Mouse (Mus musculus) urinary bladder, adult 2 months (tissue): ENCODE data around the gene Dusp10. TPM values are rescaled to one million over a fixed set of nuclear protein-coding genes. Genes with fewer than 3 reads are reported as not detected.

Experiments
- DNase-seq: peaks from one replicate; pipeline ENCODE4 v3.0.0; 2022; ENCODE audit warnings: low spot score
- polyA plus RNA-seq: library from polyadenylated mRNA; depleted of rRNA; stranded (reverse); fragments of >200 nt; gene quantifications from 2 replicates; pipeline ENCODE4 v1.2.3, GENCODE M21; 2012

The Dusp10 gene
- polyA plus RNA-seq, 1 experiment, result 10.3 TPM

DNA sequence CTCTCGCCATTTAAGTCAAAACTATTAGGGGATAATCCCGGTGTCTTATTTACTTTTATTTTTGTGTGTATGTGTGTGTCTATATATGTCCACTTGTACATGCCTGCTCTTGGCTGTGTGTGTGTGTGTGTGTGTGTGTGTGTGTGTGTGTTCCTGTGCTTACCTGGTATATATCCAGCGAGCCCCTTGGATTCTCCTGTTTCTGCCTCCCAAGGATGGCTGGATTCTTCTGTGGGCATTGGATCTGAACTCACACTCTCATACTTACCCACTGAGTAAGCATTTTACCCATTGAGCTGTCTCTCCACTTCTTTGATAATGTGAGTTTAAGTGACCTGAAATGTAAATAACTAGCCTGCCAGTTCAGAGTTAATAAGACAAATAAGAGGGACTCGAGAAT is 40.6 kb downstream of the Dusp10 start:
- no peak for DNase-seq

DNA sequence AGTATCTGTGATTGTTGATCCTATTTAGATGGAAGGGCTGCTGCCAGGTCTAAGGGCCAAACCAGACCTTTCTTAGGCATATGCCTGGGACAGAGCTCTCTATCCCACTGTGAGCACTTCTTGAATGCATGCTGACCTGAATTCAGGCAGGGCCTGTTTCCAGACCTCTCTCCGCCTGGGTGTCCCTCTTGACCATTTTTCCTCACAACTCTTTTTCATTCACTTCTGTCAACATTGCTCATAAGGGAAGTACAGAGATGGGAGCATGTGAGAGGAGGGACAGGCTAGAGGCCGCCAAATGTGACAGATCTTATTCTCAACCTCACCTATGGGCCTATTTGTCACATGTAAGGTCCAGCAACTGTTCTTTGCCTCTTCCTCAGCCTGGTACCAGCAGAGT is 41.1 kb downstream of the Dusp10 start:
- DNase-seq, result no peak

DNA sequence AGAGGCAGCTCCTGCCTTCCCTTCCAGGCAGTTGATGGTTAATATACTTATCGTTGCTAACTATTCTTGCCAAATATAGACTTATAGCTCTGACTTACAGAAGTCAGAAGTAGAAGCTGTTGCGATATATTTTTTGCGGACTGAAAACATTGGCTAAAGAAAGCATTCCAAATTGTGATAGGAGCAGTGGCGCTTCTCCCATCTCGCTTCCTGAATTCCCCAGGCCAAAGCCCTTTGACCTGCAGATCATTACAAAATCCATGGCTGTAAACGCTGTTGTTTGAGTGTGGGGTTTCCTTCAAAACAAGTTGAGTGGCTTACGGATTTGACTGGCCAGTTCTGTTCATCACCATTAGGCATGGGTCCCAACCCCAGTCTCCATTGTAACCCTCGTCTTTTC is 45.1 kb downstream of the Dusp10 start:
- no peak for DNase-seq

DNA sequence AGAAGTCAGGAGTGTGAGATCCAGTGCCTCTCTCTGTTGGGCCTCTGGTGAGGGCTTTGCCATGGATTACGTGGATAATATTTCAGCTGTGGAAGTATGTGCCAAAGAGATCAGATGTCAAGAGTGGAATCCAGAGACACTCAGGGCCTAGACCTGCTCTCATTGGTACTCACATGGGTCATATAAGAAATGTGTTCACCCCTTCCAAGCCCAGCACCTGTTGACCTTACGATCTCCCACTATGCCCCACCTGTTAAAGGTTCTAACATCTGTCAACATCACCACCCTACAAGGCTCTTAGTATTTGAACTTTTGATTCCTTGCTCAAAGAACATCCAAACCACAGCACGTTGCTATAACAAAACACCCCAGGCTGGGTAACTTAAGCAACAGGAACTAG is 46.7 kb downstream of the Dusp10 start:
- DNase-seq, result no peak

DNA sequence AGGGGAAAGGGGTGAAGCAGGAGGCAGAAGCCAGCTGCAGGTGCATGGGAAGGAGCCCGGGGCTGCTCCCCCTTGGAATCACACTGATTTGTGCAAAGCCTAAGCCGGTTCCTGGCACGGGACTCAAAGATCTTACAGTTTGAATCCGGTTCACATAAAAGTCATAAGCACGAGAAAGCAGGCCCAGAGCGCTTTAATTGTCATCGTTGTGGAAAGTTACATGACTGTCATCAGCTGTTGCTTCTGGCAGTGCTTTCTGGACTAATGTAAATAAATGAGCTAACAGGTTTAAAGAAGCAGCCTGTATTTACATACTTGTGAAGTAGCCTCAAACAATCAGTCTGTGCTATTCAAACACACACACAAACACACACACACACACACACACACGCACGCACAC is 47.3 kb downstream of the Dusp10 start:
- DNase-seq, result no peak

DNA sequence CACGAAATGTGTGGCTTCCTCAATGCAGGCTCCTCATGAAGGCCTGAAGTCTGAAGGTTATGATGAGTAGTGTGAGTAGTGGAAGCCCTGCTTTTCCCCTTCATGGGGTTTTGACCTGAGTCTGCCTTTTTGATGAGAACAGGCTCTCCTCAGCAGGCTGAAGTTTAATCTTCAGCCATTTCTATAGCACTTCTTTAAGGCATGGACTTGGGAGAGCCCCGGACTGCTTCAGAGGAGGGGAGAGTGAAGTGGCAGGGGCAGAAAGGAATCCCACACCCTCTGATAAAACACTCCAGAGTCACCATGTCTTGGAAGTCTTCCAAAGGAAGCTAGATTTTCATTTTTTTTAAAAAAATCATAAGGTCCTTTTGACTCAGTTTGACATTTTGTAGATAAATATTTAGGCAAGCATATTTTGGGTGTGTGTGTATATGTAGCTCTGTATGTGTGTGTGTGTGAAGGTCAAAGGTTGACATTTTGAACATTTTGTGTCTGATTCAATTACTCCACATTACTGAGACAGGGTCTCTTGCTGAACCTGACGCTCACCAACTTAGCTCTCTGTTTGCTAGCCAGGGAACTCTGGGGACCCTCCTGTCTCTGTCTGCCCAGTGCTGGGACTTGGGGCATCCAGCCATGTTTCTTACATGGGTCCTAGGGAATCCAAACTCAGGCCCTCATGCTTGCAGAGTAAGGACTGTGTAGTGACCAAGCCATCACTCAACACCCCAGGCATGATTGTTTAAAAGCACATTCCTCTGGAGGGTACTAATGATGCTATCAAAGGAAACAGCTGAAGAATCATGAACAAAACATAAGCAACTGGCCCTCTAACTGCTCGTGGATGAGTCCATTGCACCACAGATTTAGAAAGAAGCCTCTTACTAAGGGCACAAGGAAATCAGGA is 48.0 kb downstream of the Dusp10 start:
- DNase-seq, result no peak

DNA sequence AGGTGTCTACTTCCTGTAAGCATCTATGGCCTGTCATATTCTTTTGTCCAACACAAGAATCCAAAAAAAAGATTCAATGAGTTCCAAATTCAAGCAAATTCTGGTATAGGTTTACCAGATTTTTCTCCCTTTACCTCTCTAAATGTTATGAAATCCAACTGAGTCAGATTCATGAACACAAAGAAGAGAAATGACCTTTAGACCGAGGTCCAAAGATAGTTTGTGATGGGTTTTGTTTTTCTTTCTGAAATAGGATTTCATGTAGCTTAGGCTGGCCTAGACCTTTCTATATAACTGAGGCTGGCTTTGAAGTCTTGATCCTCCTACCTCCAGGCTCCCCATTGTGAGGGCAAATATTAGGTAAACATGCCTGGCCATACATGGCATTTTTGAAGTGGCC is 48.8 kb downstream of the Dusp10 start:
- no peak for DNase-seq

DNA sequence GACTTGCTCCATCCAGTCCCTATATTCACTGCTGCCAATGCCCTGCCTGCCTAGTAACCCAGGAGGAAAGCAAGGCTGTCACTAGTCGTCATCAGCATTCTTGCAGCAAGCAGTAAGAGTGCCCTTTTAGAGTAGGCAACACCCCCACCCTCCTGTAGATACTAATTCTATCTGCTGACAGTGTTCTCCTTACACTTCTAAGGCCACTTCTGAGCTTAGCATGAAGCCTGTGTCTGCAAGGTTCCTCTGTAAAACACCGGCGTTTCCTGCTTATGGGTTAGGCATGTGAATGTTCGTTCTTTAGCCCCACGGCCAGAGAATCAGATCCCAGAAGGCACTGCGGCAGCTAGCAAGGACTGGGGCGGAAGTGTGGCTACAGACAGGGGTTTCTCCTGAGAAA is 51.2 kb downstream of the Dusp10 start:
- no peak for DNase-seq

DNA sequence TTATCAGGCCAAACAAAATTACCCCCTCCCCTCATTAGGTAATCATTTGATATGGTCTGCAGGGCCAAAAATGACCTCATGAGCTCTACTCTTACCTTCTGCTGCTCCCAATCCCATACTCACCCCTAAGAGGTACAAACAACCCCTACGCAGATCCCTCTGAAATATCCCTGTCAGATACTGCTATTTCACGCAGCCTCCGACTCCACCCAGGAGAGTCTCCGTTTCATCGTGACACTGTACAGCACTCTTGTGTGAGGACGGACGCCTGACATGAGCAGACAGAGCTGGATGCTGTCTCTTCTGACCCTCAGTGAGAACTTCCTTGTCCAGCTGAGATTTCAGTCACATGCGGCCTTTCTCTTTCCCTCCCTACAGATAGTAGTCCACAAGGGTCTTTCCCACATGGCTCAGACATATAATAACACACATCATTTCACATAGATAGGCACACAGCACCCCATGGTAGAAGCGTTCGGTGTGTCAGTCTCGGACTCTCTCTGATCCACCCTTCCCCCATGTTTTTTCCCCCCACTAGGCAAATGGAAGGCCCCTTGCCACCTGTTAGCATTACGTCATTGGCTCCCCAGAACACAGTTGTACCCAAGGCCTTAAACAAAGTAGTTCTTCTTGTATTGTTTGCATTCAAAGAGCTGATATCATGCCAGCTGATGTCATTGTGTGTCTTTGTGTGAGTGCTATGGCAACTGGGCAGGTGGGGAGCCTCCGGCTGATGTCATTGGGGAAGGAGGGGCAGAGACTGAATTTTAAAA is 52.7 kb downstream of the Dusp10 start:
- DNase-seq, result no peak

DNA sequence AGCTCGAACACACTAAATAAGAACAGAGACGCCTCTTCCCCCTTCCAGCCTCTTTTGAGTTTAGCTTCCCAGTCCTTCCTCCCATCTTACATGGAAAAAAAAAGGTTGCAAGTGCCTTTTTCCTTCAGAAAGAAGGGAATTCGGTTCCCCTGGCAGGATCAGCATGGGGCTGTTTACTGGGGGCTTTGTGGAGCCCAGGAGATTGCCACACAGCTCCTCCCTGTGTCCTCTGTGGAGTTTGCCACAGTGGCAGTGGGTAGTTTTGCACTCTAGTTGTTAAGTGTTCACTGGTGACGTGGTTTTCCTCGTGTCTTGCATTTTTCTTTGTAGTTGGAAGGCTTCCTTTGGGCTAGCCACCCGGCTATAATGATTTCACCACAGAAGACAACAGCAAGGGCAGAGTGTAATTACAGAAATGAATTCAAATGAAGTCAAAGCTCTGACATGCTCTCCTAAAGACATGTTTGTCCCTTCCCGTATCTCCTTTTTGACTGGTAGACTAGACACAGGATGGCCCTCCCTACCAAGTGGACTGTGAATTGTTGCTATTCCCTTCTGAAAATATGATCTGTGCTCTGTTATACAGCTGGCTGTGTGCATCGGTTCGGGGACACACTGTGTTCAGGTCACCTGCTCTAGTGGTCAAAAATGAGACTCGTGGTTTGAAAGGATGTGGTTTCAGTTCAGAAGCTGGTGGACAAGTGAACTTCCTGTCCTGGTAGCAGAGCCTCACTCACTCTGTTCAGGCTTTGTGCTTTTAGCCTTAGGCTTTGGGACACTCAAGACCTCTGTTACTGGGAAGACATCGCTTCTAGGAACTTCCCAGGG is 53.6 kb downstream of the Dusp10 start:
- DNase-seq, result no peak

DNA sequence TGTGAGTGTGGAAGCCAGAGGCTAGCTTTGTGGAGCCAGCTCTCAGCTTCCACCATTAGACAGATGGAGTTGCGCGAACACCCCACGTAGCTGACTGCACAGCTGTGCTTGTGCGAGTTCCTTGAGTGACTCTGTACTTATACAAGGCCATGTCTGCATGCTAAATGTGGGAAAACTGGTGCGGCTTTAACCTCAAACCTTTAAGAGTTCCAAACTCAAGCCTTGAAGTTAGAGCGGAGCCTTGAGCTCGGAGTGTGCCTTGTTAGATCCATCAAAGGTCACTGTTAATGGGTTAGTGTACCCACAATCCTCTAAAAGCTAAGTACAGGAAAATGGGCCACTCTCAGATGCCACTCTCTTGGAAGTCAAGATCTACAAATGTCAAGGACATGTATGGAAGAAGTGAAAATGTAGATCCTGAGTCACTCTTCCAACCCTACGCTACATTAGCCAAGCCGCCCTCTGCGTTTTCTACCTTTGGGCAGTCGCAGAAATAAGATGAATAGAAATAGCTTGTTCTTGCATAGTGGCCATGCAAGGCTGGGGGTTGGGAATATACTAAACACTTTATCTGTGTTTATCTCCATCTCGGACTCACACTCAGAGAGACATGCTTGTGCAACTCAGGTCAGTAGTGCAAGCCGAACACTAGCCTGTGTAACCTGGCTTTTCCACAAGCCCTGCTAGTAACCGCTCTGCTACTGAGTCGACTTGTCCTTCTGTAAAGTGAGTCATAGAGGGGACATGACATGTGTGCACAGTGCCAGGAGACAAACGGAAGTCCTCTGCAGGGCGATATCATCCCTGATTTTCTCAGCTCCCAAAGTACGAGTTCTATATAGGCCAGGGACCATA is 54.8 kb downstream of the Dusp10 start:
- DNase-seq, result no peak

DNA sequence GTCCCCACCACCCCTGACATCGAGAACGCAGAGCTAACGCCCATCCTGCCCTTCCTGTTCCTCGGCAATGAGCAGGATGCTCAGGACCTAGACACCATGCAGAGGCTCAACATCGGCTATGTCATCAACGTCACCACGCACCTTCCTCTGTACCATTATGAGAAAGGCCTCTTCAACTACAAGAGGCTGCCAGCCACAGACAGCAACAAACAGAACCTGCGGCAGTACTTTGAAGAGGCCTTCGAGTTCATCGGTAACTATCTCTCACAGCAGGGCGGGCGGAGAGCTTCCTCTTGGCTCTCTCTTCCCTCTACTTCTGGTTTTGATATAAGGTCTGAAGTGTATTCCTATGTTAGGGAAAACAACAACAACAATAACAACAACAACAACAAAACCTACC is 55.9 kb downstream of the Dusp10 start:
- DNase-seq, result no peak

DNA sequence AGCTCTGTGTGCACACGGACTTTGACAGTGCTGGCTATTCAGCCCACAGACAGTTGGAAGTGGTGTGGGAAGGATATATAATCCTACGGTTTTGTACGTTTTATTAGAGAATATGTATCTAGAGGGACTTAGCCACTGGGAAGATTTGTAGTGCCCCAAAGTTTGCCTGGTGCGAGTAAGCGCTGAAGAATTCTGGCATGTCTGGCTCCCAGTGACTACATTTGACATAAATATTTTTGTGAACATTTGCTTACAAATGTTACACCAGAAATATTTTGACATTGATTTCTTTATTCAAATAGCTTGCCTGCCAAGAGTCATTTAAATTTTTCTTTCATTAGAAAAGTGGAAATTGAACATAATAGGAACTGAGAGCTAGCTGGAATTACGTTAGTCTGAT is 63.0 kb downstream of the Dusp10 start:
- DNase-seq, result no peak

DNA sequence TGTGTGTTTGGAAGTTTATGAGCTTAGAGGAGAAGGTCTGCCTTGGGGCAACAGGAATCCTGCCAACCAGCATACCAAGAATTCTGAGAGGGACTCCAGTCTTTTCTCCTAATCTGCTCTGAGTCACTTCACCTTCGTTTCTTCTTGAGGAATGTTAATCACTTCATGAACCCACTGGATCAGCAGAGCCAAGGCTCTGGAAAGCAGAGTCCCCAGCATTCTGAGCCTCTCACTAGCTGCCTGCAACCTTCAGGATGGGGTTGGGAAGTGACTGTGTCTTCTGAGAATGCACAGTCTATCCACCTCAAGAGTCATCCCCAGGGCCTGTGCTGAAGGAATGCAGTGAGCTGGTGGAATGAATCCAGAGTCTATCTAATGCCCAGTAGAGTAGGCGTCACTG is 63.7 kb downstream of the Dusp10 start:
- no peak for DNase-seq

DNA sequence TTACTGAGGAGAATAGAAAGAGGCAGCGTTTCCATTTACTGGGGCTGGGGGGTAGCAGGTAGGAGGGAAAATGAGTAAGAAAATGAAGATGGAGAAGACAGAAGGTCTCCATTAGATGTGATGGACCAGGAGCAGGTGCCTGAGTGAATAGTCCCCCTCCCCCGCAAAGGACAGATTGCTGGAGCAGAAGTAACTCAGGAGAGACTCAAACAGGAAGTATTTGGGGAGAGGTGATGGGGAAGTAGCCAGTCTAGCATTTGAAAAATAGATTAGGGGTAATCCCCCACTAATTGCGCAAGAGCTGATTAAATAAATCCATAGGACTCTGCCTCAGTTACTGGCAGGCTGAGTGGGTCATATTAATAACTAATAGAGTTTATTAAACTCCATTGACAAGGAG is 66.2 kb downstream of the Dusp10 start:
- no peak for DNase-seq

DNA sequence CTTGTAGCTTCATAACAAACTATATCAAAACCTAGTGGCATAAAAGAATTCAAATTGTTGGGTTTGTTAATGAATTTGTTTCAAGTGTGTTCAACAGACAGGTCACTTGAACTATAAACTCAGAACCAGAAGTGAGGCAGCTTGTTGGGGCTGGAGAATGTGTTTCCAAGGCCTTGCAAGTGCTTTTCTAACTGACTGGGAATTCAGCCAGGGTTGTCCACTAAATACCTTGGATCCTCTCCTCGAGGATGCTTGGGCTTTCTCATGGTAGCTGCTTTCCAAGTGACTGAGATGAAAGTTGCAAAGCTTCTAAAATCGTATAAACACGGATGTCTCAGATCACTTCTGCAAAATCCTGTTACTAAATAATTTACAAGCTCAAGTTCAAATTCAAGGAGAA is 69.6 kb downstream of the Dusp10 start:
- DNase-seq, result no peak

DNA sequence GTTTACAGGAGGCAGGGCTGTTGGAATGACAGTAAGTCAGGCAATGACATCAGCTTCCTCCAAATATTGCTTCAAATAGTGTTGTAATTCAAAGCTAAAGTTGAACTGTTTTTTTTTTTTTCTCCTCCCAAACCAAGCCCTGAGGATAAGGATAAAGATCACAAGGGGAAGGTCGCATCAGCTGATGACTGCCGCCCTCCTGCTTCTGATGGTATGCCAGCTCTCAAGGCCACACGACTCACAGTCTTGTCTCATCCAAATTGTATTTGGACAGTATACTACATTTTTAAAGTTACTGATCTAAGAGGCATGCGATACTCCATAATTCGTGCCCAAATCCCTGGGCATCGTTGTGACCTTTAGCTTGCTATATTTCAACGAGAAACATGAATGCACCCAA is 70.1 kb downstream of the Dusp10 start:
- no peak for DNase-seq

DNA sequence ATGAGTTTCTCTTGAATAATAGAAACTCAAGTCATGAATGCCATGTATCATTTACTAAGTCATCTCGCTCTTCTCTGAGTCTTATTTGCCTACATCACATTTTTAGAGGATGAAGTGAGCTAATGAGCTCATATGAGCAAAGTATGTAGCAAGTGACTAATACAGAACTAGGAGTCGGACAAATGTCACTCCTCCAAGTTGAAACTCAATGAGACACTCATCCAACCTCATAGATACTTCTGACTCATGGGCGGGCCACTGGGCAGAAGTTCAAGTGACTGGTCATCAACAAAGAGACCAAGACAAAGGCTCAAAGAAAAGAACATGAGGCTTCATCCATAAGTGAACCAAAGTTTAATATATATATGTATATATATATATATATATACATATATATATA is 71.9 kb downstream of the Dusp10 start:
- no peak for DNase-seq

DNA sequence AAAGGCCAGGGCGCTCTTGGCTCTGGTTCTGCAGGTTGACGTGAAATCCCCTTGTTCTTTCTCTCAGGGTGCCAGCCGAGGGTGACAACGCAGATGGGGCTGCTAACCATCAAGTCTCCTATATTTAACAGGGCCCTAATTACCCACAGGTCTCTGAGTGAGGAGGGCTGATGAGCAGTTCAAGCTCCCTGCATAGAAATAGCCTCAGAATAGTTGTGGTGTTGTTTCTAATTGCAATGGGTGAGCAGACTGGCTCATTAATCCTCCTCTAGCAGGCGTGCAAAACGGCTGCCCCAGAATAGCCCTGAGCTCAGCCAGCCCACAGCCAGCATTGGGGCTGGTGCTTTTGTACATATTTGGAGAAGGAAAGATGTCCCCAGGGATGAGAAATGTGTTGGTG is 77.4 kb downstream of the Dusp10 start:
- DNase-seq, result no peak

DNA sequence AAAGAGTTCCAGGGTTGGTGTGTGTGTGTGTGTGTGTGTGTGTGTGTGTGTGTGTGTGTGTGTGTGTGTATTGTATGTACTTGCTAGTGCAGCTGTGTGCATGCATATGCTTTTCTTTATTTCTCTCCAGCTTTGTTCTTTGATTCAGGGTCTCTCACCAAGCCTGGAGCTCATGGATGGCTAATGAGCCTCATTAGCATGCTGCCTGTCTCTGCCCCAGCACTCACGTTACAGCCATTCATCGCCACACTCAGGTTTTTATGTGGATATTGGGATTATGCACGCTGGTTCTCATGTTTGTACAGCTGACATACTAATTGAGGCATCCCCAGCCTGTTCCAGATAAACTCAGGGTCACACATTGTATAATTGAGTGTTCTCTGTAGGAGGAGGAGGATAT is 81.8 kb downstream of the Dusp10 start:
- no peak for DNase-seq

DNA sequence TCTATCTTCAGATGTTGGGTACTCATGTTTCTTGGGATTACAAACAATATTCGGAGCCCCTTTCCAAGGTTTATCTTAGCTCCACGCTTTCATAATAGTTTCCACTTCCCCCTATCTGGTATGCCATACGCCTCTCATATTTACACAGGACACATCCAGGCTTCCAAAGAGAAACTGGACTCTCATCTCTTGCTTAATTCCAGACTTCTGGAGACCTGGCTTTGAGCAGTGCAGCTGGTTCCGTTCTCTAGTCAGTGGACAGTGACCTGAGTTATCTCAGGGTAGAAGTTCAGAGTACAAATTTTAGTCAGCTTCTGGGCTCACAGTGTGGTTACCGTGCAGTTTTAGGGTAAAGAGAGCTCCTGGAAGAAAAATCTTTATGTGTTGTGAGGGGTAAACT is 87.3 kb downstream of the Dusp10 start:
- no peak for DNase-seq
